In genomic region chr10:59817528-59817927, GRCm38 (mm10) we compare ENCODE assay signal across 10 mouse cellular contexts.
DNase-seq lines count a peak whose midpoint lies in the region; ATAC-seq and TF ChIP-seq lines count a peak whose summit lies in the region.
"Had no signal": no experiment of that assay in that cellular context is flagged by ENCODE, and none has a peak within 500 bp of the region (broad histone marks: within the 10 kb centered on the region; RNA-seq: fewer than 3 reads in every experiment).

No protein-coding gene starts in this region.

- H3K27me3 ChIP-seq in limb, embryonic 14.5 days (ENCODE audit: control insufficient read depth, insufficient read depth, low read length), result no peaks in the 10 kb centered on the region
- no peaks in the 10 kb centered on the region for H3K27me3 ChIP-seq in limb, embryonic 10.5 days (ENCODE audit: low read depth, poor library complexity, severe bottlenecking)
- H3K27me3 ChIP-seq: limb, embryonic 12.5 days; neural tube, embryonic 13.5 days had no signal

- WGBS in limb, embryonic 14.5 days, result 31% methylated on average over 2 of the region's 2 CpGs
- WGBS in limb, embryonic 10.5 days, result 52% methylated on average over 2 of the region's 2 CpGs

- no peak for TF ChIP-seq POLR2A in limb, embryonic 14.5 days (IDR thresholded peaks at IDR 0.05; ENCODE audit: borderline replicate concordance, extremely low read depth, insufficient read depth, insufficient read length)

- ATAC-seq in limb, embryonic 14.5 days (ENCODE audit: low FRiP score, low read depth), result peak; percentile 23; the same call in 1 of the 2 replicates

- no peak overlapping the region for H3K4me2 ChIP-seq in limb, embryonic 14.5 days (replicated peaks; ENCODE audit: low read depth, low read length, severe bottlenecking)
- H3K4me2 ChIP-seq: limb, embryonic 12.5 days; neural tube, embryonic 13.5 days had no signal

- no peaks in the 10 kb centered on the region for H3K4me1 ChIP-seq in limb, embryonic 14.5 days (ENCODE audit: control insufficient read depth, insufficient read depth, low read length)
- peaks cover 6% of the 10 kb centered on the region; the same call in 1 of the 2 replicates for H3K4me1 ChIP-seq in limb, embryonic 10.5 days

- DNase-seq in cerebellum, adult 11-12 months, result peak; percentile 22
- no peak for DNase-seq in cerebellum, adult 11 months
- DNase-seq in limb, embryonic 14.5 days (ENCODE audit: low spot score), result peak; percentile 19
- DNase-seq in limb, embryonic 10.5 days (ENCODE audit: low spot score), result no peak
- DNase-seq in cerebellum, adult 18-20 months, result peak; percentile 44 to 58
- DNase-seq in naive thymus-derived CD4-positive, alpha-beta T cell, adult 2 months (ENCODE audit: low read depth), result peak; percentile 47
- DNase-seq in right cerebral cortex, postnatal 4 days, result no peak
- no peak for DNase-seq in spleen, postnatal 14 days (ENCODE audit: low spot score in 2 of 2)

- peaks cover 6% of the 10 kb centered on the region; the same call in 1 of the 2 replicates for H3K36me3 ChIP-seq in limb, embryonic 14.5 days (ENCODE audit: control insufficient read depth, insufficient read depth, low read length)
- no peaks in the 10 kb centered on the region for H3K36me3 ChIP-seq in limb, embryonic 10.5 days
- H3K36me3 ChIP-seq: neural tube, embryonic 13.5 days had no signal

- no peaks in the 10 kb centered on the region for H3K9me3 ChIP-seq in limb, embryonic 14.5 days (ENCODE audit: control insufficient read depth, low read length)
- no peaks in the 10 kb centered on the region for H3K9me3 ChIP-seq in limb, embryonic 10.5 days (replicated peaks)
- H3K9me3 ChIP-seq: limb, embryonic 12.5 days; neural tube, embryonic 13.5 days had no signal

- no peak overlapping the region for H3K4me3 ChIP-seq in limb, embryonic 14.5 days (replicated peaks; ENCODE audit: low read length)
- H3K4me3 ChIP-seq in limb, embryonic 10.5 days, result no peak overlapping the region
- H3K4me3 ChIP-seq: limb, embryonic 12.5 days; neural tube, embryonic 13.5 days had no signal

- H3K9ac ChIP-seq in limb, embryonic 14.5 days (ENCODE audit: low read depth, low read length, severe bottlenecking), result no peak overlapping the region
- H3K9ac ChIP-seq: limb, embryonic 12.5 days; neural tube, embryonic 13.5 days had no signal

- H3K27ac ChIP-seq in limb, embryonic 14.5 days (replicated peaks; ENCODE audit: low read depth, low read length), result no peak overlapping the region
- no peak overlapping the region for H3K27ac ChIP-seq in limb, embryonic 10.5 days
- H3K27ac ChIP-seq: limb, embryonic 12.5 days; neural tube, embryonic 13.5 days had no signal

Comparison
In these comparisons a context has a peak if more than half of its experiments do, and no peak if none do; other contexts are left out.
1. DNase-seq: peak in cerebellum, adult 11-12 months (single experiment), limb, embryonic 14.5 days (single experiment), cerebellum, adult 18-20 months (2 of 2) and naive thymus-derived CD4-positive, alpha-beta T cell, adult 2 months (single experiment); none in cerebellum, adult 11 months (single experiment), limb, embryonic 10.5 days (single experiment), right cerebral cortex, postnatal 4 days (single experiment) and spleen, postnatal 14 days (0 of 2).